Mouse (Mus musculus) liver (tissue): Measurements from ENCODE around the gene Ctnnbl1.

Source experiments
- DNase-seq: peaks from one replicate; pipeline ENCODE4 v3.0.0-alpha.2; 2020; ENCODE audit warnings: mixed read lengths

The Ctnnbl1 gene

DNA sequence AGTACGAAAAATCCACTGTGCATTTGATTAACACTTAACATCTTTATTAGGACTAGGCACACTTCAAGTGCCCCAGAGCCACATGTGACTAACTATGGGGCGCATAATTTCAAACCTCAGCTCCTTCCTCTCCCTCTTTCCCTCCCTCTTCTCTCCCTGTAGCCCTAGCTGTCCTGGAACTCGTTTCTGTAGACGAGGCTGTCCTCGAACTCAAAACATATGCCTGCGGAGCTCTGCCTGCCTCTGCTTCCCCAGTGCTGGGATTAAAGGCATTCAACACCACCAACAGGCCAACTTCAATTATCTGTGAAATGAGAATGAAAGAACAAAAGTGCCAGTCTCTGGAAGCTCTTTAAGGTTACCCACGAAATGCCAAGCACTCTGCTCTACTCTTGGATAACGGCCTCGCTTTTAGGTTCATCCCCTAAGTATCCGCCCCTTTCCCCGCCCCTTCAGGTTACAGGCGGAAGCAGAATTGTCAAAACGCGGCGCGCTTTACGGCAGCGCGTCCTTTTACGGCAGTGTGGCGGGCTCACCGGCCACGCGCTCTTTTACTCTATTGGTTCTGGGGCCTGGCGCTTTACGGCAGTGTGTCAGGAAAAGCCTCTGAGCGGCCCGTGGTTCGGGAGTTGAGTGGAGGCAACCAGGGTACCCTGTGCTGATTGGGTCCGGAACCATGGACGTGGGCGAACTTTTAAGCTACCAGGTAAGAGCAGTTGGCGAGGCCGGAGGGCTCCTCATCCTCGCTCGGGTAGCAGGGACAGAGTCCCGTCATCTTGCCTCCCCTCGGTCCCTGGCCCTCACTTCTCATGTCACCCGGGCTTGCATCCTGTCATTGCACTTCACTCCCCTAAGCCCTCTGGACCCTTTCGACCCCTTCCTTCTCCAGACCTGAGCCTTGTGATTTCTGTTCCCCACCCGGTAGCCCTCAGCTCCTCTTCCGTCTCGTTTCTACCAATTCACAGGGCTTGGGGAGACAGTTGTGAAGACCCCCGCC, at the start of gene Ctnnbl1:
TSS of gene Ctnnbl1 (plus strand) at position 548 of the 997 bp plus-strand sequence.
- DNase-seq: peak; percentile 98

DNA sequence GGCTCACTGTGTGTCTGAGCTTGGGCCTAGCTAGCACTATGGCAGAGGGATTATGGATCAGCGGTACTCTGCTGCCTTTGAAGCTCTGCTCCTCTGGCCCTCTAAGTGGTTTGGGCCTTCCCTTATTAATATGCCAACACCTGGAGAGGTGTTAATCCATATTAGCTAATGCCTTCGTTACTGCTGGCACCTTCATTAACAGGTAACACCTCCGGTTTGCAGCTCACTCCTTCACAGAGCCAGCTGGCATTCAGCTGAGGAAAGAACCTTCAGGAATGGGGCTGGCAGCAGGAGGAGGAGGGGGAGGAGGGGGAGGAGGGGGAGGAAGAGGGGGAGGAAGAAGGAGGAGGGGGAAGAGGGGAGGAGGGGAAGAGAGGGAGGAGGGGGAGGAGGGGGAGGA, 49.7 kb upstream of the Ctnnbl1 start:
- DNase-seq: no peak

DNA sequence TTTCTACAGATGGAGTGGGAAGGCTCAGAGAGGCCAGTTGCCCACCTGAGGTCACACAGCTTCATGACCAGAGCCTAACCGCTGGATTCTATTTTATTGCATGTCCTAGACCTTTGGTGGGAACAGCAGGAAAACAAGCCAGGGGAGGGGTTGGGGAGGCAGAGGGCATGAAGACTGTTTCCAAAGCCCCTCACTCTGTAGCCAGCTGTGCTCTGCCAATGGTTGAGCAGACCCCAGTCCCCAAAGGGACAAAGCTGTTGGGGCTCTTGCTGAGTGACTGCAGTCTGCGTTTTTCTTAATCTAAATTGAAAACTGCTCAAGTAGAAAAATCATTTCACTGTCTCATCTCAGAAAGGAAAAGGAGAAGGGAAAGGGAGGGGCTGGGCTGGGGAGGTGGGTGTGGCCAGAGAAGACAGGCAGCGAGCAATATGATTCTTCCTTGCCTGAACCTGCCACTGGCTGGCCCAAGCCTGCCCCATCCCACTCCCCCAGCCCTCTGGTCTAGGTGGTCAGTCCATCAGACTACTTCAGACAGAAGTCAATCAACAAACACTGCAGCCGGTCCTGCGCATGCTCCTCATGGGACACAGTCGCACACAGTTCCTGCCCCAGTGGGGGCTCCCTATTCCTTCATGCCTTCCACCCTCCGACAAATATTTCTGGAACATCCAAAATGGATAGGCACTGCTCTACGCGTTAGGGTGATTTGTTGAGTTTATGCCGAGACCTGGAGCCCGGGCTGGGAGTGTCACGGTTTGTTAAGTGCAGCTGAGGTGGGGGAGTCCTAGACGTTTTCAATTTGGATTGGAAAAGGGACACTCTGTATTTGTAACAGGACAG, 45.7 kb upstream of the Ctnnbl1 start:
- DNase-seq: no peak

DNA sequence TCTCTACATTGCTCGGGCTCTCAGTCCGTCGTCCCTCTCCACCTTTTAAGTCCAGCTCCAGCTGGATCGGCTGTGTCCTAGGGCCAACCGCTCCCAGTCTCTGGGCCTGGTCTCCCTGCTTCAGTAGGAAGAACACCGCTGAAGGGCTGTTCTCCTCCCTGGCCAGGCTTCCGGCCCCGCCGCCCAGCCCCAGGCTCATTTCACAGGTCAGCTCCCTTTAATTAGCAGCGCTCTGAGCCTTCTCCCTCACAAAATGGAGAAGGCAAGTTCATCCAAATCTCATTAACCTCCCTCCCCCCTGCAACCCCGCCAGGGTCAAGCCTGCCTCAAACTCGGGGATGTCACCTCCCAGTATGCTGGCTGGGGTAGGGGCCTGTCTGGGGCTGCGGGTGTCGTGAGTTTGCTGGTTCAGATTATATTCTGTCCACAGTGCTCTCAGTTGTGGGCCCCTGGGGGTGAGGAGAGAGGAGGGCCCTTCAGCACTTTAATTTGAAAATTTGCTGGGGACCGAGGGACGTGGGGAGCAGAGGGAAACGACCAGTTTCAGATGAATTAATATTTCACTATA, 44.8 kb upstream of the Ctnnbl1 start:
- no peak for DNase-seq

DNA sequence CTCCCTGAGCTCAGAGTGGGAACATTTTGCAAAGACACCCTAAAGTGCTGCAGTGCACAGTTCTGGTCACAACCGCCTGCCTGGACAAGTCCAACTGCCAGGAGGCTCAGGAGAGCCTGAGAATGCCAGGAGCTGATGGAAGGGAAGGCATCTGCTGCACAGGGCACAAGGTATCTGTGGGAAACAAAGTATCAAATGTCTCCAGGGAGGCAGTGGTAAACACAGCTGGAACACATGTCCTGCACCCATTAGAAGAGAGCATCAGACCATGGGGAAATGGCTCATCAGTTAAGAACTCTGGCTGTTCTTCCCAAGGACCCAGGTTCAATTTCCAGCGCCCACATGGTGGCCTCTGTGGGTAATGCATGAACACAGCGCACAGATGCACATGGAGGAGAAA, 43.6 kb upstream of the Ctnnbl1 start:
- no peak for DNase-seq

DNA sequence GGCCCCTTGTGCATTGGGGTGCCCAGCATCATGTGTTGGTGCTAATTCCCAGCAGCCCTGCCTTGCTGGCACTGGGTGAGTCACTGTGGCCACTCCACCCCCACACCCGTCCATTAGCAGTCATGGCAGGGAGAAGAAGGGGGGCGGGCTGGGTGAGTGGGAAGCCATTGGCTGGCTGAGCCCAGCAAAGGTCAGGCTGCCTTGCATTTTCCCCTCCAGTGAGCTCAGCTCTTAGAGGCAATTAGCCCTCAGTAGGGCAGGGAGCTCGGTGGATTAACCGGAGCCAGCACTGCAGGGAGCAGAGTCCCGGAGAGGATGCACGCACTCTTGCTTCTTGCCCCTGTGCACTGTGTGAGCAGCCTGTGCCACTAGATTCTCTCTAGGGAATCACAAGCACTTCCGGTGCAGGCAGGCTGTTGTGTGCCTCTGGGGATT, 40.9 kb upstream of the Ctnnbl1 start:
- no peak for DNase-seq

DNA sequence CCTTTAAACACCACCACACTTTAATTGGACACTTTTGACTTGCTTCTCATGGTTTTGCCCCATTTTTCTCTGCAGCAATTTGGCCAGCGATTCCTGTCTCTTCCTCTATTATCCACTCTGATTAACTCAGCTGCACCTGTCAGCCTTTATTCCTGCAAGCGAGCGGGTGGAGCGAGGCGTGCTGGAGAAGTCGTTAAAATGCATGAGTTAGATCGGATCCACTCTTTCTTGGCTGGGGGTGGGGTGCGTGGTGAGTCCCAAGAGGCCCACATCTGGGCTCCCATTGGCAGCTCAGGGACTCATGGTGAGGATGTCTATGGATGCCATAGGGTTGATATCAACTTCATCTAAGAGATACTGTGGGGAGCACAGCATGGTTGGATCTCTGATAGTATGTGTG, 34.0 kb upstream of the Ctnnbl1 start:
- no peak for DNase-seq

DNA sequence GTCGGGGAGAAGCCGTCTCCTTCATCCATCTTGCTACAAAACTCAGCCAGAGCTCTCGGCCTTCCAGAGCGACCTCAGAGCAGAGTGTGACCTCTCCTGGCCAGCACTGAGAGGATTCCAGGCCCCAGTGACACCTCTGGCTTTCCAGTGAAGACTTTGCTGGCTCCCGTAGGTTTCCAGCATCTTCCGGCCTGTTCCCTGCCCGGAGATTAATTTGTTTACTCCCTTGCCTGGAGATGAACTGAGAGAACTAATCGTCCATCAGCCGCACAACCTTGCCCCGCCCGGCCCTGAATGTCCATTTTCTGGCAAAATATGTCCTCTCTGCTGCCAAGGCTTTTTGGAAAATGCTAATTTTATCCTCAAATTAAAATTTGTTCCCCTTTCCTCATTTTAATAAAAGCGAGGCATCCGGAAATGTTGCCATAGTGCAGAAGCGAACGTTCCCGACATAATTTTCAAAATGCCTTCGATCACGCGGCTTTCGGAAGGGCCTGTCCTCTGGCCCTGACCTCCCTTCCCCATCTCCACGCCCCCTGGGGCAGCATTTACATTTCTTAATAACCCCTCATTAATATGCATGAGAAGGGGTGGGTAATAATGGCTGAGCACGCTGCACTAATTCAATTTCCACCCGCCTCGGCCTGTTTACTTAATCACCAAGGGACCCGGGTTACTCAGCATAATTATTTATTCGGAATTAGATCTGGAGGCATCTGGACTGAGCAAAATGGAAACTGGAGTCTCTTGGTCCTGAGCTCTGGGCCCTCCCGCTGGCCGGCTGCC, 32.0 kb upstream of the Ctnnbl1 start:
- DNase-seq: no peak

DNA sequence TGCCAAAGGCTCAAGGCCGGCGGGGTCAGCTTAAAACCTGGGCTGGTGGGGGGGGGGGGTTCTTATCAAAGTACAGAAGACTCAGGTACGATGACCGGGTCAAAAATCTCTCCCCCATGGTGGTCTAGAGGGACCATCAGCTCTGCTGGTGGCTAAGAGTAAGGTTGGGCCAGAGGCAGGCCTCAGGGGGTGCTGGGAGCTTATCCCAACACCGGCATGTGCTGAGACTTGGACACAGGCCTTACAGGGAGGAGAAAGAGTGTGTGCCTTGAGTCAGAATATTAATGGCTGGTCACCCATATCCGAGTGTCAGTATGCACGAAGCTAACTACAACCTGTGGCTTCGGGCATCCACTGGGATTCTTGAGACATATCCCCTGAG, 31.4 kb upstream of the Ctnnbl1 start:
- DNase-seq: no peak

DNA sequence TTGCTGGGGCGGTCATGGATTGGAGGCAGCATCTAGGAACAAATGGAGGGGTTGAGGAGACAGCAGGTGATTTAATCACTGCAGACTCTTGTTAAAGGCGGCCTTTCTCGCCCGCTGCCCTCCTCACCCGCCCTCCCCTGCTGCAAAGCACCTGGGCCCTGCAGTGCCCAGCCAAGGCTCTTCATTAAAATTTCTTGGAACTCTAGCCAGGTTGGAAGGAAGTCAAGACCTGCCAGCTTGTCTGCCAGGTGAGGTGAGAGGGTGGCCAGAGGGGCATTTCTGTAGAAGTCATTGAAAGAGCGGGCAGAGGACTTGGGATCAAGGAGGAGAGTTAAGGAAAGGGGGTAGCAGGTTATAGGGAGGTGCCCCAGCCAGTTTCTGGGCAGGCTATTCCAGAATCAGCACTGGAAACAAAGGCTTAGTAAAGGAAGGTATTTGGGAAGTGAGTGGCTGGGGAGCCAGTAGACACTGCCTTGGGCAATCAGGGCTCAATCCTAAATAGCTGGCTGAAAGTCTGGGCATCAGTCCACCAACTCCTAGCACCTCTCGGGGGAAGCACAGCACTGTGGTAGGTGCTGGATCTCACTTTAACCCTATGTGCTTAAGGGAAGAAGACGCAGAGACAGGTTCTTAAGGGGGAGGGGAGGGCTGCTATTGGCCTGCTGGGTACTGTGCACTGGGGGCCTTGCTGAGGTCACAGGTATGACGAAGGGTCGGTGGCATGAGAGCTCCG, 29.8 kb upstream of the Ctnnbl1 start:
- DNase-seq: no peak

DNA sequence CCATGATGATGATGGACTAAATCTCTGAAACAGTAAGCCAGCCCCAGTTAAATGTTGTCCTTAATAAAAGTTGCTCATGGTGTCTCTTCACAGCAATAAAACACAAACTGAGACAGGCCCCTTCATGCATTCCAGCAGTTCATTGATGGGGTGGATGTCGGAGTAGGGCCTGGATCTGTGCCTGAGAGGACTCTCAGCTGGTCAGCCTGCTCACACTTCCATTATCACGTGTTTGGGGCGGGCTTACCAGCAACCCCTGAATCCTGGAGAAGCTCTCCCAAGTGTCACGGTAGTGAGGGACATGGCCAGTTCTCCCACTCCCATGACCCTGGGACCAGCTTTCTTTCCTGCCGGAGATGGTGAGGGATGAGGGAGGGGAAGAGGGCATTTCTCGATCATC, 24.5 kb upstream of the Ctnnbl1 start:
- DNase-seq: no peak

DNA sequence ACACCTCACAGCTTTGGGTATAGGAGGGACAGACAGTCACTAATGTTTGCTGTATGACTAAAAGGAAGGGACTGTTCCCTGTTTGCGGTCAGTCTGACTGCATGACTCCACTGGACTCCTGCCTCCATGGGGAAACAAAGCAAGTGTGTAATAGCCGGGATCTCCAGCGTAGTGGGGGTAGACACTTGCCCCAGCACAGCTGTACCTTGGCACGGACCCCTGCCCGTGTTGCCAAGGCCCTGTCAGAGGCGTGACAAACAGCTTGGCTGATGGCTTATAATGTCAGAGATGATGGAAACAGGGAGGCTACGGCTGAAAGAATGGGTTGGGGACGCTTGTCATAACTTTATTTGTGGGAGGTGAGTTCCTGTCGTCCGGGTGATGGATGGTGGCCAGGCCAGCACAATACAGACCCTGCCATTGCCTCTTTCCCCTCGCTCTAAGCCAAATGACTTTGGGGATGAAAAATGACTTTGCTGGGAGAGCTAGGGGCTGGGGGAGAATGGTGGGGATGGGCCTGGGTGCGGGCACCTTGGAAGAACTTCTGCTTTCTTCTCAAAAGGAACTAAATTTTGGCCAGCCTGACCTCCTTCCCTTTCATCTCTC, 21.5 kb upstream of the Ctnnbl1 start:
- DNase-seq: no peak

DNA sequence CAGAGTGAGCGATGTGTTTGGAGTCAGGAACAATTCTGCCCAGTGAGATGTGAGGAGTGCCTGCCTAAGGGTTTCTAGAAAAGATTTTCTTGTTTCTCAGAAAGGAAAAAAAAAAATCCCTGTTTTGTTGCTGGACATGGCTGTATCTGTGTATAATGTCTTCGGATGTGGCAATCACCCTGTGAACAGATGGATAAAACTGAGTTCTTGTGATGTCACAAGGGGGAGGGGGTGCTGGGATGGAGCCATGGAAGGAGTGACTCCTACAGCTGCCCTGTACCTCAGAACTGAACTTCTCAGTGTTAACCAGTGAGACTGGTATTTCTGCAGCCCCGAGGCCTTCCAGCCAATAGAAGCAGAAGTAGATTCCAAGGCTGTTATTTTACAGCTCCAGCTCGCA, 18.8 kb upstream of the Ctnnbl1 start:
- no peak for DNase-seq

DNA sequence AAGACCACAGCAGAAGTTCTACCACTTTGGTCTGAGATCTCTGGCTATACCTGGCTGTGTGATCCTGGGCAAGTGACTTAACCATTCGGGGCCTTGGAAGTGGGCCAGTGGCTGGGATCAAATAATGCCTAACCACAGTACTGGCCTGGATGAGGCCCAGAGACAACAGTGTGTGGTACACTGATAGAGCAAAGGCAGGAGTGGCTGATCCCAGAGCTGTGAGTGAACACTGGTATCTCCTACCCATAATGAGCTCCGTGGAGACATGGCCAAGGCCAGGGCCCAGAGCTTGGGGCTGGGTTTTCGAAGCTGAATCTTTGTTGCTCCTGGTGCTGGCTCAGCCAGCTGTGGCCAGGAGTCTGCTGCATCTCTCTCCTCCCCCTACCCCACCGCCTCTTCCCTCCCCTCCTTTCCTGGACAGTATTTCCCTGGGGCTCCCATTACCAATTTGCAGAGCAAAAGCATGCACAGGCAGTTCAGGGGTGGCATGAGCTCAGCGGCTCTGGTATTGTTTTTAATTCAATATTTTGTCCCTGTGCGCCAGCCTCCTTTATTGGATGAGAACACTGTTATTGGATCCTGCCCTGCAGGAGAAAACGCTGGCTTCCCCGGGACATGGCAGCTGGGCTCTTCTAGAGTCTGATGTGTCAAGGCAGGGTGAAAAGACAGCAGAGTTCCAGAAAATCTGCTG, 13.2 kb upstream of the Ctnnbl1 start:
- DNase-seq: no peak

DNA sequence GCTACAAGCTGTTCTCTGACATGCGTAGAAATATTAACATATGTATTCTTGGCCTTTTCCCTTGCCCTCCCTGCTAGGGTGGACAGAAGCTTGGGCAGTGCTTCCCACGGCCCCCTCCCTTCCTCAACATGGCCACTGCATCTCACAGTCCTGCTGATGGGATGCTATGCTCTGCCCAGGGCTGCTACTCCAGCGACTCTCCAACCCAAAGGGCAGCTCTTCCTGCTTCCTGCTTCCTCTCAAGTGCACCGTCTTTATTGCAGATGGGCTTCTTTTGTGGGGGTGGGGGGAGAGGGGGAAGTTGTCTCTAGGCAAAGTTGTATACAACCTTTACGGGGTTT, 12.7 kb upstream of the Ctnnbl1 start:
- DNase-seq: no peak

DNA sequence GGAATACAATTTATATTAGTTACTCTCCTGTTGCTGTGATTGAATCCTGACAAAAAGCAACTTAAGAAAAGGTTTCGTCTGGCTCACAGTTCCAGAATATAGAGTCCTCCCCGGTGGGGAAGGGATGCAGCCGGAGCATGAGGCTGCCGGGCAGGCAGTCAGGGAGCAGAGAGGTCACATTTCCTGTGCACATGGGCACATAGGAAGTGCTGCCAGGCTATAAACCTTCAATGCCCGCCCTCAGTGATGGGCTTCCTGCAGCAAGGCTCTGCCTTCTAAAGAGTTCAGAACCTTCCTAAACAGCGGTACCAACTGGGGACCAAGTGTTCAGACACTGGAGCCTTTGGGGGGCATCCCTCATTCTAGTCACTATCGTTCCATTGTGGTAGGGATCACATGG, 7.4 kb downstream of the Ctnnbl1 start:
- no peak for DNase-seq

DNA sequence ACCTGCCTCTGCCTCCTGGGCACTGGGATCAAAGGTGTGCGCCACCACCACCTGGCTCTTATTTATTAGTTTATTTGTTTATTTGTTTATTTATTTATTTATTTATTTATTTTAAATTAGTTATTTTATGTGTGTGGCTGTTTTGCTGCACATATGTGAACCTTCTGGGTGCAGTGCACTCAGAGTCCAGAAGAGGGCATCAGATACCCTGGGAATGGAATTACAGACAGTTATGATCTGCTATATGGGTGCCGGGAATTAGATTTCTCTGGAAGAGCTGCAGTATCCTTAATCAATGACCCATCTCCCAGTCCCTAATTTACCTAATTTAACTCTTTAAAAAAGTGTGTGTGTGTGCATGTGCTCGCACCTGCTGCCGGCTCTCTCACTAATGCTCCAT, 8.5 kb downstream of the Ctnnbl1 start:
- no peak for DNase-seq

DNA sequence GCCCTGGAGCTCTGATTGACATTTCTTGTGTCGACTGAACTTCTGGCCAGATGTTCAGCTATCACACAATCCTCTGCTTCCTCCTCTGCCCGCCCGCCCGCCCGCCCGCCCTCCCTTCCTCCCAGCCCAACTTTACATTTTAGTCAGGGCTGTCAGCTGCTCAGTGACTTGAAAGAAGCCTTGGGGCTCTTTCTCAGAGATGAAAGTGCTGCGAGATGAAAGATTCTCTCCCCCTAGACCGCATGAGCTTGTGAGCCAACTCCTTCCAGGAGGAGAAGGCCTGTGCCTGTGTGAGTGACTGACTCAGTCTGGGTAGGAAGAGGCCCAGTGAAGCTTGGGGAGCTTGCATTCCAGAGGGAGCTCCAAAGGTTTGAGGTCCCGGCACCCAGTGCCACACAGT, 9.4 kb downstream of the Ctnnbl1 start:
- DNase-seq: no peak

DNA sequence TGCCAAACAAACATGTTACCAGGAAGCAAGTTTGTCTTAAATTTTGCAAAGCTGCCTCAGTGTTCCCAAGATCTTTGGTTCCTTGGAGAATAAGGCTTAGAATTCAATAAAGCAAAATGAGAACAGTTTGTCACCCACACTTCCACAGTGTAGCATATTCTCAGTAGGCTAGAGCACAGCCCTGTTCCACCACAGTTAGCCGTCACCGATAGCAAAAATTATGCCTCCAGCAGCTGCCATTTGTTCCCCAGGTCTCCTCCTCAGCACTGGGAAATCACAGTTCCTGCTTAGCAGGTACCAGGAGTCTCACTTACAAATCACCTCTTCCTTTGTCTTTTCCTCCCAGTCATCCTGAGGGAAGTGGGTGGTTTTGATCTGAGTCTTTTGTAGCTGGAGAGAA, 10.8 kb downstream of the Ctnnbl1 start:
- no peak for DNase-seq

DNA sequence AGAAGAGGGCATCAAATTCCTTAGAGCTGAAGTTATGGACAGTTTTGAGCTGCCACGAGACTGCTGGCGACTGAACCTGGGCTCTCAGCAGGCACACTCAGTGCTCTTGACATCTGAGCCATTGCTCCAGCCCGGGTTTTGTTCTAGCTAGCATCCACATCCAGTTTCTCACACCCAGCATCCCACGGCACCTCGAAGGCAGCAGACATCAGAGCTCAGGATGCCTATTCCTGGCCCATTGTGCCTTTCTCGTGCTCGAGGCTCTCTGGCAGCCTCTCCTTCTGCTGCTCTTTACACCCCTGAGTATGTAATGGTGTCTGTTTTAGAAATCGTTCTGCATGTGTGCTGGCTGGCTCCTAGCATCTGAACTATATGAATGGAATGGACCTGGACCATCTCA, 13.3 kb downstream of the Ctnnbl1 start:
- DNase-seq: no peak
